Mouse (Mus musculus) lung, embryonic 14.5 days (tissue): ENCODE results near the gene Zfp661. TPM values are rescaled to one million over a fixed set of nuclear protein-coding genes. Genes with fewer than 3 reads are reported as not detected.
"Not testable (repeated sequence)": the region's sequence is repeated elsewhere in the genome, so short reads cannot be mapped to it uniquely, and the experiment has no call there.

Experiments used
- ATAC-seq: fragments of 200-750 bp; cut with Nextera tagmentation; 2 replicates; pipeline ENCODE4 v1.8.0; 2017; ENCODE audit warnings: mild to moderate bottlenecking, moderate TSS enrichment, moderate library complexity; ENCODE audit not compliant: insufficient read depth
- DNase-seq: peaks from one replicate; pipeline ENCODE4 v3.0.0-alpha.2; 2015
- H3K27ac ChIP-seq: fragments of 300-500 bp; sonication (generic); 2 replicates; pipeline ENCODE4 v1.5.1; 2014; ENCODE audit warnings: low read depth, mild to moderate bottlenecking, moderate library complexity
- H3K27me3 ChIP-seq: fragments of 300-500 bp; sonication (generic); 2 replicates; pipeline ENCODE4 v1.6.1; 2014; ENCODE audit warnings: low read length, control low read depth; ENCODE audit not compliant: insufficient read depth
- H3K36me3 ChIP-seq: fragments of 300-500 bp; sonication (generic); 2 replicates; pipeline ENCODE4 v1.6.1; 2014; ENCODE audit warnings: control low read depth; ENCODE audit not compliant: insufficient read depth
- H3K4me1 ChIP-seq: fragments of 300-500 bp; sonication (generic); 2 replicates; pipeline ENCODE4 v1.6.1; 2014; ENCODE audit warnings: antibody characterized with exemption, control low read depth; ENCODE audit not compliant: insufficient read depth
- H3K4me2 ChIP-seq: fragments of 300-500 bp; sonication (generic); 2 replicates; pipeline ENCODE4 v1.6.1; 2014; ENCODE audit warnings: mild to moderate bottlenecking
- H3K4me3 ChIP-seq: fragments of 300-500 bp; sonication (generic); 2 replicates; pipeline ENCODE4 v1.5.1; 2014; ENCODE audit warnings: low read depth, low read length
- H3K9ac ChIP-seq: fragments of 300-500 bp; sonication (generic); 2 replicates; pipeline ENCODE4 v1.6.1; 2014
- H3K9me3 ChIP-seq: fragments of 300-500 bp; sonication (generic); 2 replicates; pipeline ENCODE4 v1.6.1; 2016; ENCODE audit warnings: low read depth, low read length, control low read depth
- CTCF ChIP-seq: IDR thresholded peaks from 2 replicates; pipeline ENCODE4 v1.5.1; 2016; ENCODE audit warnings: antibody characterized with exemption, low read depth
- WGBS: fragments of 180-500 bp; shearing (Covaris S2); extraction: QIAGEN DNeasy Blood & Tissue Kit; methylation state at CpG from one replicate; pipeline ENCODE4 v1.1.7; 2014; 5-methylcytosine and 5-hydroxymethylcytosine counted together
- polyA plus RNA-seq: library from polyadenylated mRNA; unstranded; fragments of >200 nt; fragmentation: Nextera tagmentation; extraction: Ambion mirVana; gene quantifications from 2 replicates; pipeline ENCODE4 v1.2.1, GENCODE M21; 2014

Gene Zfp661
- polyA plus RNA-seq, 1 experiment from 2014 or later = 4.9 TPM

- no peaks in the 10 kb centered on the region for H3K4me1 ChIP-seq
- TF ChIP-seq CTCF = no peak
- WGBS = 40% methylated on average over 3 of the region's 3 CpGs
- DNase-seq (no peak), ATAC-seq (no peak)
- no peaks in the 10 kb centered on the region for H3K27me3 ChIP-seq
- no peak overlapping the region for H3K27ac ChIP-seq
- no peaks in the 10 kb centered on the region for H3K36me3 ChIP-seq
- H3K9me3 ChIP-seq = no peaks in the 10 kb centered on the region
- no peak overlapping the region for H3K9ac ChIP-seq
- no peak overlapping the region for H3K4me2 ChIP-seq
- H3K4me3 ChIP-seq = no peak overlapping the region
Measured at GRCm38 (mm10) chr2:127622065-127622464, 35.2 kb upstream of the Zfp661 start.

GRCm38 (mm10) chr2:127619311-127619710 is 32.4 kb upstream of the Zfp661 start:
- TF ChIP-seq CTCF = no peak
- 77% methylated on average over 3 of the region's 3 CpGs for WGBS

GRCm38 (mm10) chr2:127612288-127612687 is 25.4 kb upstream of the Zfp661 start:
- H3K36me3 ChIP-seq = no peaks in the 10 kb centered on the region
- no peaks in the 10 kb centered on the region for H3K9me3 ChIP-seq
- H3K4me2 ChIP-seq = no peak overlapping the region
- TF ChIP-seq CTCF = no peak
- H3K9ac ChIP-seq = no peak overlapping the region
- ATAC-seq = no peak
- no peak for DNase-seq
- no peak overlapping the region for H3K4me3 ChIP-seq
- H3K27me3 ChIP-seq = no peaks in the 10 kb centered on the region
- H3K4me1 ChIP-seq = no peaks in the 10 kb centered on the region
- H3K27ac ChIP-seq = no peak overlapping the region
- 87% methylated on average over 4 of the region's 4 CpGs for whole genome bisulfite sequencing

More at GRCm38 (mm10) chr2:127619311-127619710, 32.4 kb upstream of the Zfp661 start:
- Histone ChIP-seq H3K4me3 (no peak overlapping the region), H3K27me3 (no peaks in the 10 kb centered on the region), H3K9ac (no peak overlapping the region), H3K36me3 (no peaks in the 10 kb centered on the region), H3K9me3 (no peaks in the 10 kb centered on the region), H3K4me2 (no peak overlapping the region), H3K4me1 (no peaks in the 10 kb centered on the region), H3K27ac (no peak overlapping the region)
- ATAC-seq (no peak), DNase-seq (no peak)

- 54% methylated on average over 4 of the region's 4 CpGs for WGBS
- Histone ChIP-seq H3K9me3 (no peaks in the 10 kb centered on the region), H3K4me1 (no peaks in the 10 kb centered on the region), H3K27ac (no peak overlapping the region), H3K4me3 (no peak overlapping the region), H3K36me3 (no peaks in the 10 kb centered on the region), H3K9ac (no peak overlapping the region), H3K27me3 (no peaks in the 10 kb centered on the region), H3K4me2 (no peak overlapping the region)
- ATAC-seq = no peak
- DNase-seq = no peak
- TF ChIP-seq CTCF = no peak
Measured at GRCm38 (mm10) chr2:127611386-127611785, 24.5 kb upstream of the Zfp661 start.

- H3K9ac ChIP-seq = no peak overlapping the region
- H3K27ac ChIP-seq = no peak overlapping the region
- H3K9me3 ChIP-seq = no peaks in the 10 kb centered on the region
- no peaks in the 10 kb centered on the region for H3K27me3 ChIP-seq
- H3K4me3 ChIP-seq = no peak overlapping the region
- H3K36me3 ChIP-seq = peaks cover 18% of the 10 kb centered on the region
- 7% methylated on average over 5 of the region's 5 CpGs for WGBS
- no peak overlapping the region for H3K4me2 ChIP-seq
- peak; percentile 32 for DNase-seq
- no peak for TF ChIP-seq CTCF
- peak; percentile 84 for ATAC-seq
- H3K4me1 ChIP-seq = no peaks in the 10 kb centered on the region
Measured at GRCm38 (mm10) chr2:127608986-127609385, 22.1 kb upstream of the Zfp661 start.

- ATAC-seq = peak; percentile 48; the same call in 1 of the 2 replicates
- 47% methylated on average over 3 of the region's 3 CpGs for WGBS
Measured at GRCm38 (mm10) chr2:127608234-127608633, 21.3 kb upstream of the Zfp661 start.

GRCm38 (mm10) chr2:127605203-127605602 is 18.3 kb upstream of the Zfp661 start:
- no peak overlapping the region for H3K27ac ChIP-seq
- no peaks in the 10 kb centered on the region for H3K9me3 ChIP-seq
- no peaks in the 10 kb centered on the region for H3K4me1 ChIP-seq
- TF ChIP-seq CTCF = no peak
- DNase-seq (no peak), ATAC-seq (no peak)
- no peak overlapping the region for H3K4me2 ChIP-seq
- peaks cover 48% of the 10 kb centered on the region for H3K36me3 ChIP-seq
- H3K9ac ChIP-seq = no peak overlapping the region
- WGBS = 90% methylated on average over 3 of the region's 3 CpGs
- H3K4me3 ChIP-seq = no peak overlapping the region
- H3K27me3 ChIP-seq = no peaks in the 10 kb centered on the region

More at GRCm38 (mm10) chr2:127608234-127608633, 21.3 kb upstream of the Zfp661 start:
- peak; percentile 64 for TF ChIP-seq CTCF
- no peaks in the 10 kb centered on the region for H3K27me3 ChIP-seq
- no peaks in the 10 kb centered on the region for H3K4me1 ChIP-seq
- peak; percentile 85 for DNase-seq
- H3K9me3 ChIP-seq = no peaks in the 10 kb centered on the region
- peaks cover 21% of the 10 kb centered on the region for H3K36me3 ChIP-seq
- H3K4me3 ChIP-seq = no peak overlapping the region
- no peak overlapping the region for H3K27ac ChIP-seq
- H3K9ac ChIP-seq = no peak overlapping the region
- no peak overlapping the region for H3K4me2 ChIP-seq

- not testable (repeated sequence) for DNase-seq, H3K9ac ChIP-seq, H3K4me2 ChIP-seq, H3K27ac ChIP-seq, H3K9me3 ChIP-seq, ATAC-seq, H3K4me1 ChIP-seq, H3K27me3 ChIP-seq, H3K4me3 ChIP-seq
- peaks cover 64% of the 10 kb centered on the region for H3K36me3 ChIP-seq
- WGBS = 76% methylated on average over 5 of the region's 8 CpGs
Measured at GRCm38 (mm10) chr2:127603383-127603782, 16.5 kb upstream of the Zfp661 start.
